Mouse (Mus musculus) urinary bladder, adult 18-20 months (tissue): ENCODE data around the gene D5Ertd579e.

Experiments
- DNase-seq, 2 experiments: peaks; one replicate each; pipeline ENCODE4 v3.0.0; 2022; ENCODE audit warnings: low spot score in 2 of 2, mixed read lengths in 2 of 2

The D5Ertd579e gene

GRCm38 (mm10) chr5:36570098-36570497 lies 125.7 kb downstream of the D5Ertd579e start:
- no peak for DNase-seq

- DNase-seq, result no peak
Observed at GRCm38 (mm10) chr5:36568118-36568517, 127.7 kb downstream of the D5Ertd579e start.

GRCm38 (mm10) chr5:36567627-36568026 lies 128.2 kb downstream of the D5Ertd579e start:
- DNase-seq, result no peak

- no peak for DNase-seq
Observed at GRCm38 (mm10) chr5:36564530-36564929, 131.3 kb downstream of the D5Ertd579e start.

- no peak for DNase-seq
Observed at GRCm38 (mm10) chr5:36563741-36564140, 132.1 kb downstream of the D5Ertd579e start.

GRCm38 (mm10) chr5:36562791-36563445 lies 132.9 kb downstream of the D5Ertd579e start:
- no peak for DNase-seq

GRCm38 (mm10) chr5:36561509-36561908 lies 134.3 kb downstream of the D5Ertd579e start:
- DNase-seq, result no peak

- no peak for DNase-seq
Observed at GRCm38 (mm10) chr5:36560490-36560889, 135.3 kb downstream of the D5Ertd579e start.

- no peak for DNase-seq
Observed at GRCm38 (mm10) chr5:36559510-36560235, 136.2 kb downstream of the D5Ertd579e start.

GRCm38 (mm10) chr5:36559106-36559505 lies 136.7 kb downstream of the D5Ertd579e start:
- DNase-seq, result no peak

GRCm38 (mm10) chr5:36558526-36558925 lies 137.3 kb downstream of the D5Ertd579e start:
- DNase-seq, result no peak

GRCm38 (mm10) chr5:36557584-36558308 lies 138.1 kb downstream of the D5Ertd579e start:
- no peak for DNase-seq

- no peak for DNase-seq
Observed at GRCm38 (mm10) chr5:36556906-36557305, 138.9 kb downstream of the D5Ertd579e start.

- DNase-seq, result no peak
Observed at GRCm38 (mm10) chr5:36556289-36556688, 139.5 kb downstream of the D5Ertd579e start.

- no peak for DNase-seq
Observed at GRCm38 (mm10) chr5:36554496-36554895, 141.3 kb downstream of the D5Ertd579e start.

GRCm38 (mm10) chr5:36553886-36554285 lies 141.9 kb downstream of the D5Ertd579e start:
- no peak for DNase-seq

- no peak for DNase-seq
Observed at GRCm38 (mm10) chr5:36553056-36553606, 142.7 kb downstream of the D5Ertd579e start.

- no peak for DNase-seq
Observed at GRCm38 (mm10) chr5:36552391-36552790, 143.4 kb downstream of the D5Ertd579e start.
